Mouse (Mus musculus) CH12.LX (cell line): ENCODE results near the gene Pdlim5. TPM values are rescaled to one million over a fixed set of nuclear protein-coding genes. Genes with fewer than 3 reads are reported as not detected.

Experiments used
- DNase-seq: peaks from one replicate; pipeline ENCODE4 v3.0.0-alpha.2; 2013; ENCODE audit errors: extremely low read depth
- H3K27ac ChIP-seq: 2 replicates; pipeline ENCODE4 v1.5.1; 2012; ENCODE audit warnings: low read depth, mild to moderate bottlenecking, control low read depth, moderate library complexity; ENCODE audit not compliant: insufficient read depth
- H3K27me3 ChIP-seq: replicated peaks from 2 replicates; pipeline ENCODE3; 2012; ENCODE audit warnings: inconsistent platforms
- H3K36me3 ChIP-seq, 2 experiments: replicated peaks in 1 of 2; 2 replicates each; pipeline versions ENCODE3 to v1.6.1; 2012; ENCODE audit warnings: inconsistent platforms in 1 of 2, low read length in 1 of 2, mild to moderate bottlenecking in 1 of 2, mixed read lengths in 1 of 2, moderate library complexity in 1 of 2; ENCODE audit not compliant: control insufficient read depth in 1 of 2, insufficient read depth in 1 of 2
- H3K4me1 ChIP-seq, 2 experiments: 2 replicates each; pipeline ENCODE4 v1.6.1; 2012; ENCODE audit warnings: inconsistent platforms in 1 of 2, moderate library complexity in 1 of 2; ENCODE audit not compliant: insufficient read depth in 2 of 2, control insufficient read depth in 1 of 2
- H3K4me2 ChIP-seq: 2 replicates; pipeline ENCODE4 v1.6.1; 2012; ENCODE audit warnings: low read depth, mild to moderate bottlenecking, control low read depth; ENCODE audit not compliant: poor library complexity, insufficient read depth, severe bottlenecking
- H3K4me3 ChIP-seq, 3 experiments: fragments of 150-350 bp in 1 of 3; sonication (generic) in 1 of 3; replicated peaks in 1 of 3; 2 replicates each; pipeline versions ENCODE3 to v1.5.1; 2011 to 2012; ENCODE audit warnings: low read depth in 2 of 3, low read length in 2 of 3, mild to moderate bottlenecking in 2 of 3, moderate library complexity in 2 of 3, control low read depth in 1 of 3, improper control_type of control experiment in 1 of 3, inconsistent platforms in 1 of 3, mixed read lengths in 1 of 3; ENCODE audit not compliant: poor library complexity in 1 of 3
- H3K79me2 ChIP-seq: replicated peaks from 2 replicates; pipeline ENCODE4 v1.6.1; 2012; ENCODE audit warnings: mild to moderate bottlenecking, moderate library complexity; ENCODE audit not compliant: control insufficient read depth, poor library complexity, insufficient read depth, severe bottlenecking; ENCODE audit errors: extremely low read depth
- H3K9ac ChIP-seq: 2 replicates; pipeline ENCODE4 v1.6.1; 2012; ENCODE audit warnings: low read depth, mild to moderate bottlenecking, control low read depth, moderate library complexity; ENCODE audit not compliant: insufficient read depth
- H3K9me3 ChIP-seq: replicated peaks from 2 replicates; pipeline ENCODE3; 2012; ENCODE audit warnings: low read length, inconsistent platforms, mixed read lengths
- CHD2 ChIP-seq: IDR thresholded peaks from 2 replicates; pipeline ENCODE4 v1.6.1; 2011; ENCODE audit warnings: low read length, improper control_type of control experiment
- CTCF ChIP-seq, 2 experiments: IDR thresholded peaks in 1 of 2; conservative IDR thresholded peaks in 1 of 2; 2 replicates each; pipeline ENCODE4 v1.5.1; 2011 to 2012; ENCODE audit warnings: low read depth in 2 of 2, low read length in 2 of 2, improper control_type of control experiment in 1 of 2, inconsistent platforms in 1 of 2, mild to moderate bottlenecking in 1 of 2, moderate library complexity in 1 of 2
- E2F4 ChIP-seq: IDR thresholded peaks from 2 replicates; pipeline ENCODE4 v1.6.1; 2011; ENCODE audit warnings: low read depth, low read length, improper control_type of control experiment; ENCODE audit not compliant: insufficient replicate concordance
- EP300 ChIP-seq: IDR thresholded peaks from 2 replicates; pipeline ENCODE4 v1.6.1; 2011; ENCODE audit warnings: low read length, improper control_type of control experiment
- ETS1 ChIP-seq: conservative IDR thresholded peaks from 2 replicates; pipeline ENCODE4 v1.6.1; 2012; ENCODE audit warnings: low read depth, mild to moderate bottlenecking, inconsistent platforms, low read length, improper control_type of control experiment, moderate library complexity
- GABPA ChIP-seq: IDR thresholded peaks from 2 replicates; pipeline ENCODE4 v1.6.1; 2012; ENCODE audit warnings: low read depth, low read length, improper control_type of control experiment, inconsistent platforms; ENCODE audit not compliant: insufficient replicate concordance
- HCFC1 ChIP-seq: IDR thresholded peaks from 2 replicates; pipeline ENCODE4 v1.6.1; 2012; ENCODE audit warnings: low read depth, mild to moderate bottlenecking, inconsistent platforms, low read length, improper control_type of control experiment
- IRF4 ChIP-seq: IDR thresholded peaks from 2 replicates; pipeline ENCODE4 v1.6.1; 2014; ENCODE audit warnings: low read depth, mild to moderate bottlenecking, inconsistent platforms, low read length, improper control_type of control experiment
- JUN ChIP-seq: IDR thresholded peaks from 2 replicates; pipeline ENCODE4 v1.6.1; 2011; ENCODE audit warnings: low read depth, mild to moderate bottlenecking, low read length, improper control_type of control experiment, moderate library complexity; ENCODE audit not compliant: insufficient read depth
- MAZ ChIP-seq: IDR thresholded peaks from 2 replicates; pipeline ENCODE4 v1.6.1; 2012; ENCODE audit warnings: low read depth, mild to moderate bottlenecking, inconsistent platforms, low read length, improper control_type of control experiment, moderate library complexity
- MEF2A ChIP-seq: IDR thresholded peaks from 2 replicates; pipeline ENCODE4 v1.6.1; 2014; ENCODE audit warnings: low read depth, mild to moderate bottlenecking, inconsistent platforms, low read length, improper control_type of control experiment, borderline replicate concordance
- MYC ChIP-seq: IDR thresholded peaks from 2 replicates; pipeline ENCODE4 v1.6.1; 2011; ENCODE audit warnings: low read depth, mild to moderate bottlenecking, improper control_type of control experiment, low read length
- PAX5 ChIP-seq: IDR thresholded peaks from 2 replicates; pipeline ENCODE4 v1.6.1; 2012; ENCODE audit warnings: low read length, inconsistent platforms, mixed read lengths
- POLR2AphosphoS2 ChIP-seq: IDR thresholded peaks from 2 replicates; pipeline ENCODE4 v1.6.1; 2011; ENCODE audit warnings: low read depth, low read length, improper control_type of control experiment
- SIN3A ChIP-seq: IDR thresholded peaks from 2 replicates; pipeline ENCODE4 v1.6.1; 2012; ENCODE audit warnings: low read length, improper control_type of control experiment, inconsistent platforms
- SMC3 ChIP-seq: IDR thresholded peaks from 2 replicates; pipeline ENCODE4 v1.6.1; 2011; ENCODE audit warnings: low read depth, low read length, improper control_type of control experiment
- TBP ChIP-seq: conservative IDR thresholded peaks from 2 replicates; pipeline ENCODE4 v1.6.1; 2011; ENCODE audit warnings: low read depth, low read length, improper control_type of control experiment
- TCF12 ChIP-seq: IDR thresholded peaks from 2 replicates; pipeline ENCODE4 v1.6.1; 2014; ENCODE audit warnings: low read depth, mild to moderate bottlenecking, inconsistent platforms, low read length, improper control_type of control experiment
- UBTF ChIP-seq: IDR thresholded peaks from 2 replicates; pipeline ENCODE4 v1.6.1; 2012; ENCODE audit warnings: low read depth, mild to moderate bottlenecking, inconsistent platforms, low read length, improper control_type of control experiment, moderate library complexity
- USF1 ChIP-seq: IDR thresholded peaks from 2 replicates; pipeline ENCODE4 v1.6.1; 2014; ENCODE audit warnings: low read depth, mild to moderate bottlenecking, inconsistent platforms, low read length, improper control_type of control experiment
- ZKSCAN1 ChIP-seq: IDR thresholded peaks from 2 replicates; pipeline ENCODE4 v1.6.1; 2012; ENCODE audit warnings: low read depth, inconsistent platforms, low read length, improper control_type of control experiment, borderline replicate concordance
- ZMIZ1 ChIP-seq: IDR thresholded peaks from 2 replicates; pipeline ENCODE4 v1.6.1; 2012; ENCODE audit warnings: low read depth, mild to moderate bottlenecking, inconsistent platforms, low read length, improper control_type of control experiment
- dilution Hi-C: fragments of 300-500 bp; cut with MboI; formaldehyde crosslinking; loops from 2 replicates; pipeline ENCODE4 v1.14.3; 2020; ENCODE audit warnings: low sequenced_read_pairs; ENCODE audit not compliant: extremely low pct_unique_long_range_greater_than_20kb, extremely low pct_ligation_motif_present
- in situ Hi-C: fragments of 300-500 bp; cut with MboI; formaldehyde crosslinking; loops from 3 replicates; pipeline ENCODE4 v1.14.3; 2019; ENCODE audit warnings: low sequenced_read_pairs, low pct_ligation_motif_present, low pct_unique_long_range_greater_than_20kb, mixed read lengths
- polyA plus RNA-seq: library from polyadenylated mRNA; unstranded; fragments of >175 nt; gene quantifications from 2 replicates; pipeline ENCODE4 v1.2.1, GENCODE M21; 2012; ENCODE audit warnings: low read depth; ENCODE audit not compliant: insufficient read length
- total RNA-seq, 2 experiments: library from RNA; depleted of rRNA; stranded (reverse); fragments of 300-350 nt in 1 of 2; fragments of >200 nt in 1 of 2; gene quantifications; 2 replicates each; pipeline ENCODE4 v1.2.3; 2012 to 2014

Pdlim5 gene
- total and polyA plus RNA-seq, 3 experiments: 22.0 to 24.6 (median 22.8) TPM

DNA sequence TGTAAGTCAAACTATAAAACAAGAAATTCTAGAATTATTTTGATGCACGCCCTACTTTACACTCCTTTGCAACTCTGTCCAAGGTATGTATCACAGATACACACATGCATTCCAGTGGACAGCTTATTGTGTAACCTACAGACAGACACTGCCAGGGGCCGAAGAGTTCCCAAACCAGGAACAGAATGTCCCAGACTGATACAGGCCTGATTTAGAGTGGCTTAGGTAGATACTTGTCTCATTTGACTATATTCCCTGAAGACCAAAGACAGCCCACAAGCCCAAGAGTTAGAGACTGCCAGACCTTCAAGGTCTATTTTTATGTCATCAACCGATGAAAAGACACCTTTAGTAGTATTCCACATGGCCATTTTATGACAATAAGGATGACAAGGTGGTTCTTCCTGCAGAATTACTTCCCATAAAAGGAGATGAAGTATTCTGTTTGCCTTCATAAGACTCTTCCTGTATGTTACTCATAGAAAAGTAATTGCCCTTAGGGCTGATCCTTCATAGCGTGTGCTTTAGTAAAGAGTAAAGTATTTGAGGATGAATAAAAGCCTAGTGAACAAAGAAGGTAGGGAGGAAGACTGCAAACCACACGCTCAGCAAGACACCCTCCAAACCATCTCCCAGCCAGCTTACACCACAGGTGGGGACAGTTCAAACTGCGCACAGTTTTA lies 22.9 kb downstream of the Pdlim5 start:
- Histone ChIP-seq H3K4me3 (no peak overlapping the region), H3K4me2 (no peak overlapping the region), H3K9me3 (no peaks in the 10 kb centered on the region), H3K79me2 (no peaks in the 10 kb centered on the region), H3K4me1 (peaks cover 0 to 7% of the 10 kb centered on the region in 2 experiments; a peak in 2 of 4 replicates), H3K36me3 (peaks cover 0 to 3% of the 10 kb centered on the region in 2 experiments), H3K27me3 (no peaks in the 10 kb centered on the region), H3K9ac (no peak overlapping the region), H3K27ac (no peak overlapping the region)
- dilution Hi-C loops: no loop called here
- TF ChIP-seq MYC (no peak), SIN3A (no peak), TCF12 (no peak), IRF4 (no peak), JUN (no peak), GABPA (no peak), ZMIZ1 (no peak), ETS1 (no peak), HCFC1 (no peak), EP300 (no peak), CTCF (conservative IDR thresholded peaks at IDR 0.05 in 1 of 2, IDR thresholded peaks at IDR 0.05 in 1 of 2; ENCODE audit: low read depth in 2 of 2, low read length in 2 of 2) (no peak), PAX5 (no peak), MAZ (no peak), POLR2AphosphoS2 (no peak), MEF2A (no peak), TBP (no peak), E2F4 (no peak), UBTF (no peak), CHD2 (no peak), ZKSCAN1 (no peak)
- in situ Hi-C loops: no loop called here
- no peak for DNase-seq

- dilution Hi-C loops: no loop called here
- Histone ChIP-seq H3K4me3 (no peak overlapping the region), H3K27ac (no peak overlapping the region), H3K4me2 (no peak overlapping the region), H3K4me1 (peaks cover 0 to 7% of the 10 kb centered on the region in 2 experiments; a peak in 2 of 4 replicates), H3K9ac (no peak overlapping the region), H3K27me3 (no peaks in the 10 kb centered on the region), H3K9me3 (no peaks in the 10 kb centered on the region), H3K79me2 (no peaks in the 10 kb centered on the region), H3K36me3 (peaks cover 0 to 4% of the 10 kb centered on the region in 2 experiments)
- in situ Hi-C loops: no loop called here
- TF ChIP-seq USF1 (no peak), SMC3 (no peak), CHD2 (no peak)
- DNase-seq: no peak
These were observed 27.1 kb downstream of the Pdlim5 start for GRCm38 (mm10) chr3:142368411-142368810.
